Mouse (Mus musculus) ES-Bruce4 (cell line): Measurements from ENCODE around the gene Klrb1a.

Experiments used
- CTCF ChIP-seq: IDR thresholded peaks from one replicate; pipeline ENCODE4 v1.8.1; 2011; ENCODE audit warnings: low read depth, low read length
- POLR2A ChIP-seq: IDR thresholded peaks from one replicate; pipeline ENCODE4 v1.8.1; 2011; ENCODE audit warnings: low read length; ENCODE audit not compliant: insufficient read depth

DNA sequence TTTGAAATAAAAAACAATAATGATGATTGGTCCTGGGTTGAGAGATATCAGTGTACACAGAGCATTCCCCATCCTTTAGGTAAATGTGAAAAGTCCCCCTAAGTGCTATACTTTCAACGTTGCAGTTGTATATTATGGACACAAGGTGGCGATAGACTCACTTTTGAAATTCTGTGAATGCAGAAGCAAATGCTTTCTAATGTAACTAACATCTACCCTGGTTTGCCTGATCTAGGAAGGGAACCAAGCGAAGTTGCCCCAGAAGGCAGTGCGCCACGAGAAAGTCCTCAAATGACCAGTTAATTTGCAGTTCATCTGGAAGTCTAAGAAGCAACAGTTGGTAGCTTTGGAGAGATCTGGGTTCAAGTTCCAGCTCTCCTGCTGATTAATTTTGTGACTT, 18.8 kb downstream of the Klrb1a start:
- TF ChIP-seq CTCF, result no peak
- no peak for TF ChIP-seq POLR2A
